In the genomic region with DNA sequence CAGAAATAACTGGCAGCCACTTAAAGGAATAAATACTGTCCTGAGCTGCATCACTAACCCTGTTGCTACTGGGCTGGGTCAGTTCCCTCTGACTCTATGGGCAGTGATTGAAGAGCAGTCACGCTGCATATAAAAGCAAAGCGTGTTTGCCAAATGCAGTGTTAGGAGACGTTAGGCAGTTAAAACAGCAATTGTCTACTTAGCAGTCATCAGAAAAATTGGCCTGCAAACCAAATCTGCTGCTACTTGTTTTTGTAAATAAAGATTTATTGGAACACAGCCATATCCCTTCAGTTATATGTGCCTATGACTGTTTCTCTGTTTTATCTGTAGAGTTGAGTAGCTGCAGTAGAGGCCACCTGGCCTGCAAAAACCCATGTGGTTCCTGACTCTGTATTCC, we compare ENCODE assay signal across 23 mouse cellular contexts.
DNase-seq lines count a peak whose midpoint lies in the region; ATAC-seq and TF ChIP-seq lines count a peak whose summit lies in the region.
"Had no signal": no experiment of that assay in that cellular context is flagged by ENCODE, and none has a peak within 500 bp of the region (broad histone marks: within the 10 kb centered on the region; RNA-seq: fewer than 3 reads in every experiment).

No protein-coding gene starts in this region.

- H3K27me3 ChIP-seq in forebrain, embryonic 15.5 days, result no peaks in the 10 kb centered on the region
- H3K27me3 ChIP-seq in forebrain, embryonic 11.5 days (ENCODE audit: control insufficient read depth, insufficient read depth, low read length), result no peaks in the 10 kb centered on the region
- no peaks in the 10 kb centered on the region for H3K27me3 ChIP-seq in lung, embryonic 14.5 days (ENCODE audit: insufficient read depth, low read length)
- H3K27me3 ChIP-seq: CH12.LX; embryonic facial prominence, embryonic 12.5 days; forebrain, embryonic 13.5 days; Patski had no signal

- peaks cover 11% of the 10 kb centered on the region for H3K4me1 ChIP-seq in forebrain, embryonic 15.5 days
- H3K4me1 ChIP-seq in forebrain, embryonic 11.5 days (replicated peaks; ENCODE audit: control insufficient read depth, insufficient read depth, low read length), result no peaks in the 10 kb centered on the region
- H3K4me1 ChIP-seq in lung, embryonic 14.5 days (ENCODE audit: insufficient read depth), result no peaks in the 10 kb centered on the region
- H3K4me1 ChIP-seq in lung, adult 2 months (ENCODE audit: control insufficient read depth, insufficient read depth, low read length), result no peaks in the 10 kb centered on the region
- H3K4me1 ChIP-seq: embryonic facial prominence, embryonic 10.5 days; embryonic facial prominence, embryonic 12.5 days; forebrain, embryonic 13.5 days had no signal

- no peak overlapping the region for H3K9ac ChIP-seq in forebrain, embryonic 15.5 days (replicated peaks)
- no peak overlapping the region for H3K9ac ChIP-seq in forebrain, embryonic 11.5 days (ENCODE audit: low read length)
- no peak overlapping the region for H3K9ac ChIP-seq in lung, embryonic 14.5 days
- H3K9ac ChIP-seq: embryonic facial prominence, embryonic 12.5 days; forebrain, embryonic 13.5 days had no signal

- 48% methylated on average over 3 of the region's 3 CpGs for WGBS in forebrain, embryonic 15.5 days
- WGBS in forebrain, embryonic 11.5 days, result 89% methylated on average over 3 of the region's 3 CpGs
- 46% methylated on average over 3 of the region's 3 CpGs for WGBS in lung, embryonic 14.5 days
- 56% methylated on average over 3 of the region's 3 CpGs for WGBS in lung, adult 2 months

- no peak overlapping the region for H3K4me2 ChIP-seq in forebrain, embryonic 15.5 days (replicated peaks)
- no peak overlapping the region for H3K4me2 ChIP-seq in forebrain, embryonic 11.5 days (ENCODE audit: low read depth, low read length, severe bottlenecking)
- H3K4me2 ChIP-seq in lung, embryonic 14.5 days, result no peak overlapping the region
- H3K4me2 ChIP-seq: embryonic facial prominence, embryonic 12.5 days; forebrain, embryonic 13.5 days had no signal

- no peaks in the 10 kb centered on the region for H3K9me3 ChIP-seq in forebrain, embryonic 15.5 days
- no peaks in the 10 kb centered on the region for H3K9me3 ChIP-seq in forebrain, embryonic 11.5 days (ENCODE audit: control insufficient read depth, low read length)
- no peaks in the 10 kb centered on the region for H3K9me3 ChIP-seq in lung, embryonic 14.5 days (ENCODE audit: low read depth, low read length)
- H3K9me3 ChIP-seq: embryonic facial prominence, embryonic 10.5 days; embryonic facial prominence, embryonic 12.5 days; forebrain, embryonic 13.5 days had no signal

- peak; percentile 23 for DNase-seq in cerebellum, adult 9-10 months
- no peak for DNase-seq in cerebellum, adult 11-12 months
- no peak for DNase-seq in forebrain, embryonic 11.5 days (ENCODE audit: low spot score)
- DNase-seq in lung, embryonic 14.5 days, result peak; percentile 24
- no peak for DNase-seq in lung, adult 2 months
- no peak for DNase-seq in thymus, postnatal 4 days
- DNase-seq: adrenal gland, adult 8-10 months; adrenal gland, postnatal 14 days; adrenal gland, postnatal 36 days; B cell, adult 2 months; cerebellum, adult 18-20 months; cerebellum, adult 8-10 months; cerebellum, postnatal 10 days; cerebellum, postnatal 25 days had no signal

- no peak for TF ChIP-seq CTCF in lung, embryonic 14.5 days (IDR thresholded peaks at IDR 0.05; ENCODE audit: low read depth)
- TF ChIP-seq CTCF in lung, adult 2 months (IDR thresholded peaks at IDR 0.05; ENCODE audit: insufficient read depth, low read length), result no peak

- no peak overlapping the region for H3K4me3 ChIP-seq in forebrain, embryonic 15.5 days
- no peak overlapping the region for H3K4me3 ChIP-seq in forebrain, embryonic 11.5 days (ENCODE audit: low read depth, low read length)
- no peak overlapping the region for H3K4me3 ChIP-seq in lung, embryonic 14.5 days (ENCODE audit: low read depth, low read length)
- no peak overlapping the region for H3K4me3 ChIP-seq in lung, adult 2 months (replicated peaks; ENCODE audit: extremely low read depth, low read depth, low read length)
- H3K4me3 ChIP-seq: embryonic facial prominence, embryonic 10.5 days; embryonic facial prominence, embryonic 12.5 days; forebrain, embryonic 13.5 days had no signal

- no peak for TF ChIP-seq POLR2A in lung, adult 2 months (IDR thresholded peaks at IDR 0.05; ENCODE audit: borderline replicate concordance, extremely low read depth, low read depth, low read length)

- H3K27ac ChIP-seq in forebrain, embryonic 15.5 days (replicated peaks), result no peak overlapping the region
- no peak overlapping the region for H3K27ac ChIP-seq in forebrain, embryonic 11.5 days (ENCODE audit: low read depth, low read length)
- H3K27ac ChIP-seq in lung, embryonic 14.5 days (ENCODE audit: low read depth), result no peak overlapping the region
- H3K27ac ChIP-seq: embryonic facial prominence, embryonic 10.5 days; embryonic facial prominence, embryonic 12.5 days; forebrain, embryonic 13.5 days had no signal

- H3K36me3 ChIP-seq in forebrain, embryonic 15.5 days, result no peaks in the 10 kb centered on the region
- H3K36me3 ChIP-seq in forebrain, embryonic 11.5 days (ENCODE audit: control insufficient read depth, insufficient read depth, low read length), result no peaks in the 10 kb centered on the region
- H3K36me3 ChIP-seq in lung, embryonic 14.5 days (ENCODE audit: insufficient read depth), result no peaks in the 10 kb centered on the region
- H3K36me3 ChIP-seq: embryonic facial prominence, embryonic 10.5 days; embryonic facial prominence, embryonic 12.5 days; G1E had no signal

- ATAC-seq in forebrain, embryonic 15.5 days (replicated peaks), result 0 out of 2 replicates have a peak, but pooled peaks have one; percentile 38
- no peak for ATAC-seq in forebrain, embryonic 11.5 days (replicated peaks; ENCODE audit: low FRiP score)
- no peak for ATAC-seq in lung, embryonic 14.5 days (ENCODE audit: insufficient read depth)
- ATAC-seq: activated CD4-positive, CD25-positive, alpha-beta regulatory T cell, adult 4 months; CD4-positive, CD25-positive, alpha-beta regulatory T cell, adult 4 months; forebrain, embryonic 13.5 days; Patski had no signal

Comparison
In these comparisons a context has a peak if more than half of its experiments do, and no peak if none do; other contexts are left out.
1. DNase-seq: peak in cerebellum, adult 9-10 months (single experiment) and lung, embryonic 14.5 days (single experiment); none in cerebellum, adult 11-12 months (single experiment), forebrain, embryonic 11.5 days (single experiment), lung, adult 2 months (single experiment) and thymus, postnatal 4 days (single experiment).